In the genomic region with DNA sequence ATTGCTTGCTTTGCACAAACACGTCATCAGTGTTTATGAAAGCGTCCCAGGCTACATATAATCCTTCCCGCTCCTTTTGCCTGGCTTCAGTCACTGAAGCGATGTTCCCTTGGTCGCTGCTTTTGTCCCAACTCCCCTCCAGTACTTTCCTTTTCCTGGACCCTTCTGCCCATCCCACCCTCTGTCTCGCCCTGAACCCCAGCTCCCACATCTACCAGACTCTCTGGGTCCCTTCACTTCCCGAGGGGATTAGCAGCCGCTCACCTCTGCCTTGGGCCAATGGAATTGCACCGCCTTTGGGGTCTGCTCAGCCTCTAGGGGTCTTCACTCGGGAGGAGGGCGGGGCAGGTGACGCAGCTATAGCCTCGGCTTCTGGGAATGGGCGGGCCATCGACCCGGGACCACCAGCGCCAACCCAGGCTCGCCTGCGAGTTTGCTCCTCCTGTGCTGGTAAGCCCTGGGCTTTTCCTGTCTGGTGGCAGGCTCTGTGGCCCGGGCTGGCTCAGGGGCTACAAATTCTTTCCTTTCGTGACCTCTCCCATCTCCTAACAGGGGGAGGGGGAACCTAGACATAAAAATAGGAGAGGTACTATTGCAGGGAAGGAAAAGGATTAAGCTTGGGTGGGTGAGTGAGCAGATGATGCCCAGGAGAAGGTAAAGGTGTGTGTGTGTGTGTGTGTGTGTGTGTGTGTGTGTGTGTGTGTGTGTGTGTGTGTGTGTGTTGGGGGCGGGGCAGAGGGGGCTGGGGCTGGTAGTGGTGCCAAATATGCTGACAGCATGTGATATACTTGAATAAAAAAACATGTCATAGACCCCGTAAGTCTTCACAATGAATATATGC, we compare ENCODE assay signal across 8 mouse cellular contexts. TPM values are rescaled to one million over a fixed set of nuclear protein-coding genes. Genes with fewer than 3 reads are reported as not detected.
DNase-seq lines count a peak whose midpoint lies in the region; ATAC-seq lines count a peak whose summit lies in the region.

Gene Igsf10 (minus strand): TSS at position 330 of the 841 bp plus-strand sequence.

- no peak for ATAC-seq in CD4-positive, CD25-positive, alpha-beta regulatory T cell, adult 4 months
- peak; percentile 96 for ATAC-seq in forebrain, embryonic 16.5 days
- ATAC-seq in limb, embryonic 11.5 days (ENCODE audit: insufficient number of reproducible peaks, low FRiP score, low TSS enrichment, low read depth), result peak; percentile 97
- ATAC-seq in midbrain, embryonic 13.5 days, result peak; percentile 98

- H3K4me2 ChIP-seq in forebrain, embryonic 16.5 days (ENCODE audit: low read length), result peak within 1 kb of the TSS; percentile 59
- H3K4me2 ChIP-seq in limb, embryonic 11.5 days (ENCODE audit: low read depth, severe bottlenecking), result peak within 1 kb of the TSS; percentile 72
- H3K4me2 ChIP-seq in midbrain, embryonic 13.5 days (replicated peaks), result peak within 1 kb of the TSS; percentile 67

- peak within 1 kb of the TSS; percentile 63 for H3K9ac ChIP-seq in forebrain, embryonic 16.5 days (replicated peaks; ENCODE audit: low read depth, low read length)
- H3K9ac ChIP-seq in limb, embryonic 11.5 days (ENCODE audit: low read length), result peak within 1 kb of the TSS; percentile 60
- H3K9ac ChIP-seq in midbrain, embryonic 13.5 days (replicated peaks), result peak within 1 kb of the TSS; percentile 76

- DNase-seq in CD4-positive, CD25-positive, alpha-beta regulatory T cell, adult 2 months (ENCODE audit: low read depth, low spot score), result peak; percentile 5
- peak; percentile 19 to 26 for DNase-seq in cerebellum, adult 18-20 months
- peak; percentile 69 for DNase-seq in heart, postnatal 4 days
- peak; percentile 90 for DNase-seq in limb, embryonic 11.5 days (ENCODE audit: low spot score)
- DNase-seq in testis, postnatal 10 days (ENCODE audit: low spot score), result peak; percentile 66

- peak within 1 kb of the TSS; percentile 29 for H3K27ac ChIP-seq in forebrain, embryonic 16.5 days (ENCODE audit: low read length)
- H3K27ac ChIP-seq in limb, embryonic 11.5 days (replicated peaks; ENCODE audit: low read depth, low read length), result peak within 1 kb of the TSS; percentile 36; the same call in 1 of the 2 replicates
- peak within 1 kb of the TSS; percentile 41; the same call in 1 of the 2 replicates for H3K27ac ChIP-seq in midbrain, embryonic 13.5 days

- H3K9me3 ChIP-seq in forebrain, embryonic 16.5 days (ENCODE audit: control insufficient read depth, low read length), result no peaks in the 10 kb centered on the region
- no peaks in the 10 kb centered on the region for H3K9me3 ChIP-seq in limb, embryonic 11.5 days (ENCODE audit: control insufficient read depth, low read length)
- no peaks in the 10 kb centered on the region for H3K9me3 ChIP-seq in midbrain, embryonic 13.5 days

- 2% methylated on average over 23 of the region's 23 CpGs for WGBS in forebrain, embryonic 16.5 days
- 3% methylated on average over 23 of the region's 23 CpGs for WGBS in limb, embryonic 11.5 days
- 2% methylated on average over 22 of the region's 23 CpGs for whole genome bisulfite sequencing in midbrain, embryonic 13.5 days

- H3K36me3 ChIP-seq in forebrain, embryonic 16.5 days (ENCODE audit: control insufficient read depth, insufficient read depth), result no peaks in the 10 kb centered on the region
- no peaks in the 10 kb centered on the region for H3K36me3 ChIP-seq in limb, embryonic 11.5 days (ENCODE audit: control insufficient read depth, insufficient read depth, low read length)
- H3K36me3 ChIP-seq in midbrain, embryonic 13.5 days, result no peaks in the 10 kb centered on the region

- no peaks in the 10 kb centered on the region for H3K27me3 ChIP-seq in forebrain, embryonic 16.5 days (replicated peaks; ENCODE audit: control insufficient read depth, insufficient read depth, low read length)
- H3K27me3 ChIP-seq in limb, embryonic 11.5 days (ENCODE audit: control insufficient read depth, insufficient read depth, low read length), result no peaks in the 10 kb centered on the region
- no peaks in the 10 kb centered on the region for H3K27me3 ChIP-seq in midbrain, embryonic 13.5 days

- peaks cover 6% of the 10 kb centered on the region; the same call in 1 of the 2 replicates for H3K4me1 ChIP-seq in forebrain, embryonic 16.5 days (replicated peaks; ENCODE audit: control insufficient read depth, insufficient read depth, low read length)
- H3K4me1 ChIP-seq in limb, embryonic 11.5 days (ENCODE audit: control insufficient read depth, insufficient read depth, low read length), result peaks cover 4% of the 10 kb centered on the region; the same call in 1 of the 2 replicates
- H3K4me1 ChIP-seq in midbrain, embryonic 13.5 days (replicated peaks), result peaks cover 10% of the 10 kb centered on the region

- peak within 1 kb of the TSS; percentile 57 for H3K4me3 ChIP-seq in forebrain, embryonic 16.5 days (replicated peaks; ENCODE audit: low read length)
- peak within 1 kb of the TSS; percentile 62 for H3K4me3 ChIP-seq in limb, embryonic 11.5 days (ENCODE audit: low read depth, low read length)
- H3K4me3 ChIP-seq in midbrain, embryonic 13.5 days (replicated peaks), result peak within 1 kb of the TSS; percentile 73

RNA-seq across cellular contexts. Expression of gene Igsf10, which starts in this region (rescaled TPM):
- polyA plus RNA-seq in CD4-positive, CD25-positive, alpha-beta regulatory T cell, adult 4 months (2017; shearing (Covaris generic)), result not detected
- 2.3 and 2.5 TPM in 2 replicates for polyA plus RNA-seq in forebrain, embryonic 16.5 days (2015; fragmentation: Nextera tagmentation; extraction: Ambion mirVana)
- 10 to 100 TPM; 11.2 to 11.8 TPM for total RNA-seq in heart, postnatal 4 days (2021)
- polyA plus RNA-seq in limb, embryonic 11.5 days (2014; fragmentation: Nextera tagmentation; extraction: Ambion mirVana), result 4.6 and 4.7 TPM in 2 replicates
- 2.1 and 2.5 TPM in 2 replicates for polyA plus RNA-seq in midbrain, embryonic 13.5 days (2015; fragmentation: Nextera tagmentation; extraction: Ambion mirVana)

Comparison
In these comparisons a context has a peak if more than half of its experiments do, and no peak if none do; other contexts are left out.
1. DNase-seq: peak in every context shown above with its lines; median percentile 90 in limb, embryonic 11.5 days; 69 in heart, postnatal 4 days; 66 in testis, postnatal 10 days; 22 in cerebellum, adult 18-20 months; 5 in CD4-positive, CD25-positive, alpha-beta regulatory T cell, adult 2 months.